Mouse (Mus musculus) kidney, postnatal 10 days (tissue): ENCODE measurements at regions not wholly inside any gene's neighbourhood (a gene's known extent, or its start where the extent isn't known, plus 50 kb on each side); places are given as distances from the start of the nearest gene placed in this dataset.

ENCODE experiments used
- DNase-seq: peaks from one replicate; pipeline ENCODE4 v3.0.0; 2021; ENCODE audit warnings: mixed read lengths

DNA sequence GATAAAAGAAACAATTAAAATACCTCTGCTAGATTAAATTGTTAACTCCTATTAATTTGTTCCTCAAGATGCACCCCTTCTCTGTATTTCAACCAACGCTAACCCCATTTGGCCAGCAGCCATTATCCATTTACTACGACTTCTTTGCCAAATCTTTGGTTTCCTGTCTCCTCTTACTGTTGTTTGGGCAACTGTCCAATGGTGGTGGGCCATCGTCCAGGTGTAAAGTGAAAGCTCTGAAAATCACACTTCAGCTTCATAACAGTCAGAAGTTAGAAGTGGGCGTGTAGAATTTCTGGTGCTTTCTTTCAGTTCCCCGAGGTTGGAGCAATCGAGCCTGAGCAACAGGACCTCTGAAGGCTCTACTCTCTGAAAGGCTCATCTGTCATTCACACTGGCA, 66.8 kb upstream of the Zbtb20 start:
- DNase-seq: peak; percentile 23

DNA sequence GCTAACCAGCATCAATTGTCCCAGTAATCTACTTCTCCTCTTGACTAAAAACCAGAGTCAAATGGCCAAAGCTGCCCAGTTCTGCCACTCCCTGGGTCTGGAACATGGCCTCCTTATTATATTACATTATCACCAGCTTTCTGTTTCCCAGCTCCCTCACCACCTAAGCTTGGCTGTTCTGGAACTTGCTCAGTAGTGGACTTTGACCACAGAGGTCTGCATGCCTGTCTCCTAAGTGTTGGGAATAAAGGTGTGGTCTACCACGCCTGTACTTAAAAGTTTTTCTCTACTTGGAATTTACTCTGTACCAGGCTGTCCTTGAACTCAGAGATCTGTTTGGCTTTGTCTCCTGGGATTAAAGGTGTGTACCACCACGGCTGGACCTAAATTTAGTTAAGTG, 68.1 kb upstream of the Zbtb20 start:
- DNase-seq: no peak

DNA sequence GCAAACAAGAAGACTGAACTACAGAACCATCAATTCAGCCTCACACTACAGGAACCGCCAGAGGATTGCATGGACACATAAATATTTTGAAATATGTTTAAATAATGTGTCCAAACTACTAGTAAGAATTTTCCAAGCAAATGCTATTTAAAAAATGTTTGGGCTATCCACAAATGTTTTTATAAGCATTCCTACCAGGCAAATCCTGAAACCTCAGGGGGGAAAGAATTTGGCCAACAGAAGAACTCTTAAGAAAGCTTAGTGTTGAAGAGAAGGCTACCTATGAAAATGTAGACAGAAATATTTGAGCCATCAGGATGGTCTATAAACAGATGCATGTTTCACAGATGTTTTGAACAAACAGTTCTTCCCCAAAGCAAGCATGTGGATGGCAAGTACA, 72.1 kb upstream of the Zbtb20 start:
- no peak for DNase-seq

DNA sequence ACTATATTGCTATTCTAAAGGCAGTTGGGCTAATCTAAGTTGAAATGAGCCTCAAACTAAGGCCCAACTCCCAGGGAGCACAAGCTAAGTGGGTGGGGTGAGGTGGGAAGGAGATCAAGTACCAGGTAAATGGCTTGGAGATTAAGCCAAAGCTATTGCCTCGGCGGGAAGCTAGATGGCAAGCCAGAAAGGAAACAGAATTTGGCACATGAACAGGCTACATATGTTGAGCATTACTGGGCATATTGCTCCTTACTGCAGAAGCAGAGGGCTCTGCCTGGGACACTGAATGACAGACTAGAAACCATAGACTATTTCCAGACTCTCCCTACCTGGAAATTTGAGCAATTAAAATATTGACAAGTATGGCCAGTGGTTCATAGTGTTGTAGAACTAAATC, 83.1 kb upstream of the Zbtb20 start:
- DNase-seq: no peak

DNA sequence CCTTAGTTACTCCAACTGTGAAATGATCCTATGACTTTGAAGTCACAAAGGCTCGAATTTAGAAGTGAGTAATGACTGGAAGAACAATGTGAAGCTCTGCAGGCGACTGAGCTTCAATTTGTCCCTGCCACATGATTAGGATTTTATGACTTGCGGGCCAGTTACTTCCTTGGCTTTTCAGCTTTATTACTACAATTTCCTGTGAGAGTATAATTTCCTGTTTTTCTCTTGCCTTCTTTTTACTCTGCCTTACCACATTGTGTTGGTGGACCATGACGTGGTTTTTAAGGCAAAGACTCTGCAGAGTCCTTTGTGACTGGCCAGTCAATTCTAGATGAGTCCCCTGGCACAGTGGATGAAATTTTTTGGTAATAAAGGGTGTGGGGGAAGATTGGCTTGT, 91.0 kb upstream of the Zbtb20 start:
- DNase-seq: no peak

DNA sequence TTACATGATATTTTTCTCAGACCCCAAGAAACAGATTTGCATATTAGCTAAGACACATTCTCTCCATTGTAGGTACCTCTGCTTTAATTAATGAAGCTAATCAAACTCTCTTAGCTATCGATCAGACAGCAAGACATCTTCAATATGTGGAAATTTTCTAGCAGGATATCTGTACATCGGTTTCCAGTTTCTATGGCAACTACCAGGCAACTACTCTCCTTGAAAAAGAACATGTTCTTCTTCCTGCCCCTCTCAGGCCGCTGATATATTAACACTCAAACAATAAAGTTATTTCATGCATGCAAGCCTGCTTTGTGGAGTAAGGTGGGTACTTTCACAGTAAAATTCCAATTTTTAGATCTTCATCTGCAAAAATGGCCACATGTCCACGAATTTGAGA, 91.7 kb upstream of the Zbtb20 start:
- no peak for DNase-seq

DNA sequence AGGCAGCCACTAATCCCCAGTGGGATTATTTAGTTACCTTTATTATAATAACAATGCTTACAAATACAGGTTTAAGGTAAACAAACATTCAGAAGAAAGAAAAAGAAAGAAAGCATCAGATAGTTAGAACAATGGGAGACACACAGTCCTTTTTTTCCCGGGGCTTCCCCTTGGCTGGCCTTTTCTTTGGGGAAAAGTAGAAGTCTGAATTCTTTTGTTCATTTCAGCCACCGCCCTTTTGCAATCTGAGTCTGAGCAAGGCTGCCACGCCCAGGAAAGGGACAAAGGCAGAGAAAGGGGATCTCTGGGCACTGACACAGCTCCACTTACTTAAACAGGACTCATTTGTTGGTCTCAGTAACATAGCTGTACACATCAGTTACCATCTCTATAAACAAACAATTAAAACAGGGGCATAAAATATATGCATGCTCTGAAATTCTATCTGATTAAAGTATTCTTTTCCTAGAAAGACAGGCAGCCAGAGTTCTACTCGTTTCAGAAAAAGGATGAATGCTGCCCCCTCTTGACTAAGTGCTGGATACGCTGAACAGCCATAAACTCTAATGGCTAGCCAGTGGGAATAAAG, 93.5 kb upstream of the Zbtb20 start:
- DNase-seq: peak; percentile 60

DNA sequence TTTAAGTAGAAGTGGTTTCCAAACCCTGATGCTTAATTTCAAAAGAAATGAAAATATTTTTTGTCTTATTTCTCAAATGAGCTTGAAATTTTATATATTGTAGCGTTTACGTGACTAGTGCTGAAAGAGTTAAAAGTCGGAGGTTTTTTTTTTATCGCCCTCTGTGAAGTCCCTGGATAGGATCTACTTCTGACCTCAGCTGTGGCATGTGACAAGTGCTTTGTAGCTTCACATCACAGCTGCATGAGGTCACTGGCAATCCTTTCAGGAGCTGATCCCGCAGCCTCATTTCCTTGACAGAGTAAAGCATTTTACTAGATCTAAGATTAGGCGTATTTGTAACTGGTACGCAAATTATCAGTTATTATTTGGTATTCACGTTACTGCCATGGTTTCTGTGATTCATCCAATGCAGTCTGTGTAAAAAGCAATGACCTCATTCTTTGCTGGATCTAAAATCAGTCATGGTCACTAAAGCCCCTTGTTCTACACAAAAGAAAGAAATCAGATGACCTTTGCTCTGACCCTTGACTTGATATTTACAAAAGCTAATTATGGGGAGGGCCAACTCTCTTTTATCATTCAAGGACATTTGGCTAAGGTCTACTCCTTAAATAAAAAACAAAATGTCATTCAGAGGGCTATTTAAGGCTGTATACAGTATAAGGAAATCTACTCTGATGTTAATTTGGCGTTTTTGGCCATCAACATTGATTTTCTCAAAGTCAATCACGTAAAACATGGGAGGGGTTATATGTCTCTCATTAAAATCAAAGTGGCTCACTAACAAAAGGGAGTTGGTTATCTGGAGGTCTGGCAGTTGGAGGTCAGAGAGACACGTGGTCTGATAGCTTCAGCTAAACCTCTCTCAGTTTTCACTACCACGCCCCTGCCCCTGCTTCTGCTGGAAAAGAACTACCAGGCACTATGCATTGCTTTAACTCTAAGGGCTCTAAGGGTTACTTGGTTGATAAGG, 94.3 kb upstream of the Zbtb20 start:
- DNase-seq: no peak

DNA sequence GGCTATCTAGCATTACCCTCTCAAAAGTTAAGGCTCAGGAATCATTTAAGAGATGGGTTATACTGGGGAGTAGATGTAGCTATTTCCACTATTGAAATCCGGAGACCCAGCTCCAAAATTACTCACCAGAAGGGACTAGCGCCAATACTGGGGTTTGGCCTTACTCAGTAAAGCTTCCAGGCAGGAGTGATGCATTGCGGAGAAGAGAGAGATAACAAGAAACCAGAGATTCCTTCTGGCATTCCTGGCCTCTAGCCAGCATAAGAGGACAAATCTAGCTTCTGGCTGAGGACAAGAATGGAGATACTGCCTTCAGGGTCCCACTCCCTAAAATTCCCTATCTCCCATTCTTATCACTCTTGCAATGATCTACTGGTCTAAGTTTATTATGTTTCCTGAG, 95.7 kb upstream of the Zbtb20 start:
- peak; percentile 12 for DNase-seq

DNA sequence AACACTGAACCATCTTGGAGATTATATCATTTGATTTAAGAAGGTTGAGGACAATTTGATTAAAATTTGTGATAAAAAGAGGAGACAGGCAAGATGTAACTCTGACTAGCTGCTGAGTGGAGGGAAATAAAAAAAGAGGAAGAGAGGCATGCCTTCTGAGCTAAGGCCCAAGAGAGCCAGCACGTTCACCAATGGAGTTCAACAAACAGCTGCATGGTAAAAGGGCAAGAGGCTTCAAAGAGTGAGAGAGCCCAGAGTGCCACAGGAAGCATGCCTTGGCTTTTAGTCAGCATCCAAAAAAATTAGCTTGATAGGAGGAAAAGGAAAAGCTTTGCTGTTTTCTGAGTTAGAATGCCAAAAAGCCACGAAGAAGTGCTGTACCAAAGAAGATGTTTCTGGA, 103.0 kb upstream of the Zbtb20 start:
- DNase-seq: no peak

DNA sequence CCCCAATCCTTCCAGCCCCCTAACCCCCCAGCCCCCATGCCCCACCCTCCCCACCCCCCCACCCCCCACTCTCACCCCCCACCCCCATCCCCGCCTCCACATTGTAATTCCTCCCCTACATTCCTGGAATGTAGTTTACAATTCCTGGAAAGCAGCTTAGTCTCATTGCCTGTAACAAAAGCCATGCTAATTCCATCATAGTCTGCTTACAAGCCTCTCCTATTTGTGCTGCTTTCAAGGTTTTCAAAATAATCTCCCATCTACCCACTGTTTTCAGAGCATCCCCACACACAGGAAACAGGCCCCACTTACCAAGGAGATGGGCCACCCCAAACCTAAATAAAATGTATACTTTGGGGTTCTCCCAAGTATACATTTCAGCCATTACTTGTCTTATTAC, 105.5 kb upstream of the Zbtb20 start:
- DNase-seq: no peak

DNA sequence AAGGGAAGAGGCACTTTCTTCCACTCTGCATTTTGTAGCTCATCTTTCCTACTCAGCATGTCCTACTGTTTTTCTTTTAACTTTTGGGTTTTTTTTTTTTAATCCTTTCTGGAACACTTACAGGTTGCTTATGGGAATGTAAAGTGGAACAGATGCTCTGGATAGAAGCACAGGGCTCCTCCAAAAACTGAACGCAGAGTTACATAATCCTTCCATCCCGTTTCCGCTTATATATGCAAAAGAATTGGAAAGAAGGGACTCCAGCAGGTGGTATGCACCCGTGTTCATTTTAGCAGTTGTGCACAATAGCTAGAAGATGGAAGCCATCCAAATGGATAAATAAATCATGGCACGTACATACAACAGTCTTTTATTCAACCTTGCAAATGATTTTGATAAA, 127.0 kb upstream of the Zbtb20 start:
- no peak for DNase-seq

DNA sequence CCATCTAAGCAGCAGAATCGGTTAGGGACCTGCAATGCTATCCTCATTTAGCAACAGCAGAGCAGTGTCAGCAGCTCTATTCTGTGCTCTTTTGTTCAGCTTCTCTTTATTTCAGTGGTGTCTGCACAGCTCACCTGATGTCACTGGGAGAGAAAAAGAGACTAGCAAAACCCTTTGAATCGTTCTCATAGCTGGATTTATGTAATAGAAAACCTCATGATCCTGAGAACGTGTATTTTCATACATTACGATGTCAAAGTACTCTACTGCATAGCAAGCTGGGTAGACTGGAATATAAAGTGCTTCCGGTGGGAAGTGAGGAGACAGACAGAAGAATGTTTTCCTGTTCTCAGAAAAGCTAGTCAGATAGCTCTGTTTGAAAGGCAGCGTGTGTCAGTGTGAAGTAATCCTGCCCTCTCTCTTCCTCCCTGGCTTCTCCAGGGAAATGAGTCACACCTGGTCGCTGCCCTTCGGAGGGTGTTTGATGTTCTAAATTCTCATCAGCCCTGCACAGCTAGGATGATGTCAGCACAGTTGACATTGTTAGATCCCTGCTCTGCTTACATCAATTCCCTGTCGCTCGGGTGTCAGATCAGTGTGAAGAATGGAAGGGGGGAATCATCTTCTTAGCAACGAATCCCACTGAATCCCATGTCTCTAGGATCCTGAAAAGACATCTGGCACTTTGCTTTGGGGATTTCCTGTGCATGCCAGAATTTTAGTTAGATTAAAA, 129.6 kb upstream of the Zbtb20 start:
- no peak for DNase-seq

DNA sequence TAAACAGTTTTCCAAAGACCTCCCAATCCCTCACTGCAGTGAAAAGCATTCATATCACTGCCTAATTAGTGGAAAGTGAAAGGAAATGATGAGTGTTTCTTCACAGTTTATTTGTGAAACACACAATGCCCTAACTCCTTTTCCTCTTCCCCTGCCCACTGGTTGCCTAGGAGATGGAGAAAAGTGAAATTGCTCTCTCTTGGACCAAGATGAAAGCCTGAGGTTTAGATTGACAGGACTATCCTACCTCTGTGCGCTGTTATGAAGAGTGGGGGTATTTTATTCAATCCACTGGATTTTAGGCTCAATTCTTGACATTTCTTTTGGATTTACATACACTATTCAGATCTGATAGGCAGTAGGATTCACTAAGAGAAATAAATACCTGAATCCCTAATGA, 132.1 kb upstream of the Zbtb20 start:
- DNase-seq: no peak

DNA sequence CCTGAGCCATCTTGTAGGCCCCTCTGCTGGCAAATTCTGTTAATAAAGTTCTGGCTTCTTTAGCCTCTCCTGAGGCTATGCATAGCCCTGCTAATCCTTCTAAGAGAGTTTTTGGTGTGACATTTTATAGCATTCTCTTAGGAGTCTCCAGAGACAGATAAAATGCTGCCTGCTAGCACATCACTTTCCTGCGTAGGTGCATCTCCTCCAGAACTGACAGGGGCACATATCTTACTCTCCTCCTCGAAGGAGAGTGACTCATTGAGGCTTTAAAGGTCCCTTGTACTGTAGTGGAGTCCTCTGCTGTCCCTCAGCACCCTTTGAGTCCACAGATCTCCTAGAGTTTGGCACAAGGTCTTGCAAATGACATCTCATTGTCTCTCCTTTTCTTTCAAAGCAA, 132.6 kb upstream of the Zbtb20 start:
- DNase-seq: no peak

DNA sequence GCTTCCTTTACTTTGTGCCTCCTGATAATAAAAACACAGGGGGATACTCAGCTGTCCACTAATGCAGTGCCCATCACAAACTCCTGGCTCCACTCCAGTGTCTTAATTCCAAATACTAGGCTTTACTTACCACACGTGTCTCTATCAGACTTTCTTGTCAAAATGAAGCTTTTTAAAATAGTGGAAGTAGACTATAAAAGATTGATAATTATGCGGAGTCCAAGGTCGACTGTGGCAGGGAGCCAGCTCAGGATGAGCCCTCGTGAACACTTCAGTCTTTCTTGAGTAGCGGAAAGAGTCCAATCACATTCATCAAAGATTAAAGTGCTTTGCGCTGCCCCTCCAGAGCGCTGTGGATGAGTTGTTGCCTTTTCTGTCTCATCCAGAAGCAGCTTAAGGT, 147.9 kb upstream of the Zbtb20 start:
- no peak for DNase-seq

DNA sequence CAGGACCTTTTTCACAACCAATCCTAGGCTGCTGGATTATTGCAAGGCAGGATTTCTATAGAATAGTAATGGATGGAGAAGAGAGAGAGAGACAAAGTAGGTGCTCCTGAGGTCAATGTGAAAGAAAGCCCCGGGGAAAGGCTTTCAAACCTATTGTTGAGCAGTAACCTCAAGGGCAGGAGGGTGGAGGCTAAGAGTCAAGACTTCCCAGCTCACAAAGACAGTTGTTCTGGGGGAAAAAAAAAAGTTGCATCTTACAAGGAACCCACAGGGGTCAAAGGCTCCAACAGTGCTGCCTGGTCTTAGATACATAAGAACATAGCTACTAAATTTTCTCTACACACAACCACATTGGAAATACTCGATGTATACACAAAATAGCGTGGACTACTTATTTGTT, 155.8 kb upstream of the Zbtb20 start:
- DNase-seq: no peak

DNA sequence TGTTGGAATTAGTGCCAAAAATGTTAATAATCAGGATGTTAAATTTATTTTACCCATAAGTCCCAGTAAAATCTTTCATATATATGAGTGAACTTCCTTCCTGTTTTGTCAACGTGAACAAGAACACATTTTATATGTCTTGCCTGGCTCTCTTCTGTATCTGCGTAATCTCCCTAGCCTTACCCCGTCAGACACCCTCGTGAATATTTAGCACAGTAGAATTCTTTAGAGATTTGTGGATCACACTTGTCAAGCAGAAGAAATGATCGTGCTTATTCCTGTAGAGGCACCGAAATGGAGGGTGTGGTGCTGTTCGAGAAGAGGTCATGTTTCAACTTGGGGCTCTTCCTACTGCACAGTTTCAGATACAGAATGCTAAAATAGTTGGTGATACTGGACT, 157.2 kb upstream of the Zbtb20 start:
- DNase-seq: no peak

DNA sequence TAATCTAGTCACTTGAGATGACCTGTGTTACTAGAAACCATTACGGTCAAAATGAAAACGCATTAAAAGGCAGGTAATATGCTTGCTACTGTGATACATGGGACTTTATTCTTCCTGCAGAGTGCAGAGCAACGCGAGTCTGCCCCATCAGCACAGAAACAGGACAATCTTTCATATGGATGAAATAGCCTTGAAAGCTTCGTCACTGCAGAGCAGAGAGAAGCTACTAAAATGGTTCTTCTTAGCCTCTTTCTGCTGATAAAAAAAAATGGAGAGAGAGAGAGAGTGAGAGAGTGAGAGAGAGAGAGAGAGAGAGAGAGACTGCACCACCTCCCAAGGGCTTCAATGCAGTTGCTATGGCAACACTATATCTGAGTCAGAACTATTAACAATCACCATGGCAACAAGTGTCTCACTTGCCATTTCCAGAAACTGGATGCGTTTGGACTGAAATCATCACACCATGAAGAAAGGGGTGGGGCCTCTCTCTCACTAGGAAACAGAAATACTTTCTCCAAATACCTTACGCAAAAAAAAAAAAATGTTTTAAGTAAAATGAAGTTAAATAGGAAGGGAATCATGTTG, 157.8 kb upstream of the Zbtb20 start:
- DNase-seq: no peak

DNA sequence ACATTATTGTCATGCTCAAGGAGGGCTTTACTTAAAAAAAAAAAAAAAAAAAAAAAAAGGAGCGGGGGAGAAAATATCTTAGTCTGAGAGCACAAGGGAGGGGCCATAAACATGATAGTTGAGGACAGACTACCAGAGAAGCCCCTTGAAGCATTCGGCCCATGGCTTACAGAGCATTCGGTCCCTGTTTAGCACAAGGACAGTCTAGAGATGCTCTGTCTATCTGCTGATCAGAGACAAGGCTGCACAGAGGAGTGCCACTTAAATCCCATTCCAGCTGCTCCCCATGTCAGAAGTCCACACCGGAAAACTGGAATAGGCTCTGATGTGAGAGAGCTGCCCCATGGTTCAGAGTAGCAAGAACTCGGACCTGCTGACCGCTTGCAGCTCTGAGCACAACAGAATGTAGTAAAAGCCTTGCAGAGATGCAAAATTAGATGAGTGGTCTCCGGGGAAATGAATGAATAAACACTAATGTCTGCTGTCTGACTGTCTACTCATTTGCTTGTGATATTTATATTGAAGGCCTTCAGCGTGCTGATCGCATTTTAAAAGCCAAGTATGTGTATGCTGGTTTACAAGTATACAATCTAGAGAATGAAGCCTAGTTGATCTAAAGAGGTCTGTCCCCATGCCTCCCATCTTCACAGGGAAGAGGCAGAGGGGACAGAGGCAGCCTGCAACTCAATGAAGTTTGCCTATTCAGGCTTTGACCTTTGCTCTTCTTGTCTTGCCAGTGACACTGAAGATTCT, 158.4 kb upstream of the Zbtb20 start:
- DNase-seq: no peak

DNA sequence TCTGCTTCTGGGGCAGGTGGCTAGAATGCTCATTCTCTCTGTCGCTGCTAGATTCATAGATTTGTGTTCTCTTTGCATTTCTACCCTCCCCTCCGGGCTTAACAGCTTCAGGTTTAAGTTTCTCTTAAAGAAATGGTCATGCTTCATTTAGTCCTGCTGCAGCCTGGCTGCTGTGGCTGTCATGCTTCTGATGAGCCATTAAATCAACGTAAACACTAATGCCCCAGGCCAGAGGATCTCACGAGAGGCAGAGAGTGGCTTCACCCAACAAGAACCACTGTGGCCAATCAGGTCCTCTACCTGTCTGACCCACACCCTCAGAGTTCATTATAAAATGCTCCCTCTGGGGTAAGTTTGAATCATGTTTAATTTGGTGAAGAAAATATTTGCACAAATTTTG, 173.0 kb upstream of the Zbtb20 start:
- DNase-seq: no peak

DNA sequence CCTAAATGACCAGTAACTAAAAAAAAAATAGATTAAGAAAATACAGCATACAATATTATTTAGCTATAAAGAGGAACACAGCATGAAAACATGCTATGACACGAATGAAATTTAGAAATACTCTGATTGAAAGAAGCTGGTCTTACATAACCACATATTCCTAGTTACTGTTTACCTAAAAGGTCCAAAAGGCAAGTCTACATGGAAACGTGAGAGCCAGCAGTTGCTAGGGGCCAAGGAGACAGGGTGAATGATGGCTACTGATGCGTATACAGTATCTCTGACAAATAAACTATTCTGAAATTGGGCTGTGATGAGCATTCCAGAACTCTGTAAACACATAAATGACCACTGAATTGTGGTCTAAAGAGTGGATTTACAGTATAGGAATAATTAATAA, 194.5 kb upstream of the Zbtb20 start:
- DNase-seq: peak; percentile 16

DNA sequence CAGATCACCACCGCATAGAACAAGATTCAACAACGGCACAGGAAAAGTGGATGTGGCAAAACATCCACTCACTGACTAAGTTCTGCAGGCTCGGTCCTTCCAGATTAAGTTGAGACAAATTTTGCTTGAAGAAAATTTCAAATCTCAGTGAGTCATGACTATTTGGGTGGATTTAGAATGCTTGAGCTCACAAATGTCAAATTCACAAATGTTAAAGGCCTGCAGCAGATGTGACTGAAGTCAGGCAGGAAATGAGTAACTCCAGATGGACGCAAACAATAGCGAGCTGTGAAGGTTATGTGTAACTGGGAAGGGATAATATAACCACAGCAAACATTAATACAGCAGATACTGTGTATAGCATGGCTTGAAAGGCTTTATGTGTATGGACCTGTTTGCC, 198.5 kb upstream of the Zbtb20 start:
- no peak for DNase-seq
